Mouse (Mus musculus): ENCODE results near the gene Gpr3. TPM values are rescaled to one million over a fixed set of nuclear protein-coding genes. Genes with fewer than 3 reads are reported as not detected.
A peak's percentile ranks its signal among the peaks of the same experiment; 100 is the strongest.

Gpr3 gene
- total and polyA plus RNA-seq, 2 experiments from 2014 or later = 0.15 TPM; not detected in 1

DNA sequence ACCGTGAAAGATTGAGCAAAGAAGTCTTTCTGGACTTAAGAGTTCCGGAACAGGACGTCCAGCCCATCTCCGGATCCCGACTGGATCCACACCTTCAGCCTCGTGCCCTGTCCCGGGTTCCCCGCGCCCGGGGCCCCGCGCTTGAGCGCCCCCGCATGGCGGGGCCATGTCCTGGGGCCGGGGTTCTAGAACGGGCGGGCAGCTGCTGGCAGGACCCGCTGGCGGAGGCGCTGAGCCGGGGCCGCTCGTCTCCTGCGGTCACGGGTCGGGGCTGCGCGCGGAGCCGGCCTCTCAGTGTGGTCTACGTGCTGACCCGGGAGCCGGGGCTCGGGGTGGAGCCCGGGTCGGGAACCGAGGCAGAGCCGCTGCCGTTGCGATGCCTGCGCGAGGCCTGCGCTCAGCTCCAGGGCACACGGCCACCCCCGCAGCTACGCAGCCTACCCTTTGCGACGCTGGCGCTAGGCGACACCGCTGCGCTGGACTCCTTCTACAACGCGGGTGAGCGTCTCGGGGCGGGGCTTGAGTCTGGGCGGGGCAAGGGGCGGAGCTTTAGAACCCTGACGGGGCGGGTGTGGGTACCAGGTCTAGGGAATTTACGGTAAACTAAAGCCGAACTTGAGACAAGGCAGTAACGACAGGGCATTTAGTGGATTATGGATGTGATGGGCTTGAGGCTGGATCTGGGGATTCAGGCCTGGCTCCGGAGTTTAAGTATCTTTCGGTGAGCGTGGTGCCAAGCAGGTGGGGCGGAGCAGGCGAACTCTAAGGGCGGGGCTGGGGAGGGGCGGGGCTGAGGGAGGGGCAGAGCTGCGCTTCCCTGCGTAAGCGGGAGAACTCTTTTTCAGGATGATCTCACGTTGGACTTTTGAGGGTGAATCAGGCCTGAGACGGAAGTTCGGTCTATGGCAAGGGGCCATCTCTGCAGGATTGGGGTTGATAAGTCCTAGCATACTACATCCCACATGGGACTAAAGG is 28.9 kb upstream of the Gpr3 start:
- no peak for TF ChIP-seq CTCF (IDR thresholded peaks at IDR 0.05; ENCODE audit: low read depth)
- TF ChIP-seq EP300 (IDR thresholded peaks at IDR 0.05; ENCODE audit: low read depth) = no peak
- peak overlapping the region; percentile 91 for H3K27ac ChIP-seq (ENCODE audit: low read depth)
- peak overlapping the region; percentile 88 for H3K4me2 ChIP-seq (ENCODE audit: low read depth, low read length)
- peak; percentile 79 for DNase-seq (ENCODE audit: low spot score)
- no peaks in the 10 kb centered on the region for H3K4me1 ChIP-seq (ENCODE audit: control insufficient read depth, insufficient read depth)
- no peaks in the 10 kb centered on the region for H3K9me3 ChIP-seq (replicated peaks; ENCODE audit: control insufficient read depth, low read length)
- H3K36me3 ChIP-seq (replicated peaks; ENCODE audit: control insufficient read depth, insufficient read depth, low read length) = no peaks in the 10 kb centered on the region
- H3K9ac ChIP-seq (replicated peaks; ENCODE audit: low read depth, low read length) = peak overlapping the region; percentile 62
- peak; percentile 87 for ATAC-seq (ENCODE audit: insufficient read depth, low read depth)
- peak overlapping the region; percentile 62 for H3K4me3 ChIP-seq (ENCODE audit: low read depth, low read length)
- under 1% methylated on average over 77 of the region's 78 CpGs for WGBS
- peaks cover 9% of the 10 kb centered on the region; the same call in 1 of the 2 replicates for H3K27me3 ChIP-seq (ENCODE audit: control insufficient read depth, insufficient read depth, low read length)

DNA sequence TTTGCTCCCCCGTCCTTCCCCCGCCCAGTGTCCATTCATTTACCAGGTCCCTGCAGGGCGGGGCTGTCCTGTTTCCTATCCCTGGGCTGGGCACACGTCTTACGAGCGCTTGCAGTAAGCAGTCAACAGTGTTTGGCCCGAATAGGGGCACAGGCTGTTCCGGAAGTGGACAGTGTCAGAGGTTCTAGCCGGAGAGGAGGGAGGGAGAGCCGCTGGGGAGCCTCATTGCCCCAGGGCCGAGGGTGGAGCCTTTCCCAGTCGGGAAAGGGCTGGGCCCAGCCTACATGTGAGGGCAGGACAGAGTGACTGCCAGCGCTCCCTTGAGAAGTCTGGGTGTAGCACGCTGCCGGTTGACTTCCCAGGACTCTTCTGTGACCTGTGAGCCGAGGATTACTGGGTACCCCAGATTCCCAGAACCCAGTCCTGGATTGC is 28.2 kb upstream of the Gpr3 start, which contains the start of gene Map3k6:
Gene Map3k6, plus strand, starts transcription at position 329 of the 432 bp plus-strand sequence.
- TF ChIP-seq EP300 (IDR thresholded peaks at IDR 0.05; ENCODE audit: low read depth) (peak; percentile 97), CTCF (IDR thresholded peaks at IDR 0.05; ENCODE audit: low read depth) (no peak)
- WGBS = 11% methylated on average over 16 of the region's 16 CpGs
- Histone ChIP-seq H3K9ac (replicated peaks; ENCODE audit: low read depth, low read length) (peak within 1 kb of the TSS; percentile 62), H3K4me3 (ENCODE audit: low read depth, low read length) (peak within 1 kb of the TSS; percentile 62), H3K27me3 (ENCODE audit: control insufficient read depth, insufficient read depth, low read length) (0 out of 2 replicates have a peak, but pooled peaks cover 7% of the 10 kb centered on the region), H3K36me3 (replicated peaks; ENCODE audit: control insufficient read depth, insufficient read depth, low read length) (no peaks in the 10 kb centered on the region), H3K4me2 (ENCODE audit: low read depth, low read length) (peak within 1 kb of the TSS; percentile 88), H3K9me3 (replicated peaks; ENCODE audit: control insufficient read depth, low read length) (no peaks in the 10 kb centered on the region), H3K27ac (ENCODE audit: low read depth) (peak within 1 kb of the TSS; percentile 91), H3K4me1 (ENCODE audit: control insufficient read depth, insufficient read depth) (no peaks in the 10 kb centered on the region)
- DNase-seq (ENCODE audit: low spot score) (peak; percentile 85), ATAC-seq (ENCODE audit: insufficient read depth, low read depth) (peak; percentile 73)

DNA sequence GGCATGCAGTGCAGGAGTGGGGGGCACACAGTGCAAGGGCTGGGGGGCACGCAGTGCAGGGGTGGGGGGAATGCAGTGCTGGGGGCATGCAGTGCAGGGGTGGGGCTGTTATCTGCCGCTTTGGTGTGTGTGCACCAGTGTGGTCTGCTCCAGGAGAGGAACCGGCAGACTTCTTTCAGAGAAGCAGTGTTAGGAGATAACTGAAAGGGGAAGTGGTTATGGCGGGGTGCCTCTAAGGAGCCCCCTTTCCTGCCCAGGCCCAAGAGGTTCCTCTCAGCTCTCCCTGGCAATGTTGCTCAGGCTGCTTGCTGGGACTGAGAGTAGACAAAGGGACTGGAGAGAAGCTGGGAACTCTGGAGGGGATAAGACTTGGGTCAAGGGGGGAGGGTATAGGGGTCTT is 25.6 kb upstream of the Gpr3 start:
- Histone ChIP-seq H3K27ac (ENCODE audit: low read depth) (no peak overlapping the region), H3K9me3 (replicated peaks; ENCODE audit: control insufficient read depth, low read length) (no peaks in the 10 kb centered on the region), H3K36me3 (replicated peaks; ENCODE audit: control insufficient read depth, insufficient read depth, low read length) (no peaks in the 10 kb centered on the region), H3K27me3 (ENCODE audit: control insufficient read depth, insufficient read depth, low read length) (0 out of 2 replicates have a peak, but pooled peaks cover 7% of the 10 kb centered on the region), H3K9ac (replicated peaks; ENCODE audit: low read depth, low read length) (no peak overlapping the region), H3K4me2 (ENCODE audit: low read depth, low read length) (no peak overlapping the region), H3K4me1 (ENCODE audit: control insufficient read depth, insufficient read depth) (no peaks in the 10 kb centered on the region), H3K4me3 (ENCODE audit: low read depth, low read length) (no peak overlapping the region)
- DNase-seq (ENCODE audit: low spot score) = no peak
- no peak for TF ChIP-seq CTCF (IDR thresholded peaks at IDR 0.05; ENCODE audit: low read depth)
- TF ChIP-seq EP300 (IDR thresholded peaks at IDR 0.05; ENCODE audit: low read depth) = no peak
- ATAC-seq (ENCODE audit: insufficient read depth, low read depth) = no peak
- 44% methylated on average over 4 of the region's 4 CpGs for WGBS

DNA sequence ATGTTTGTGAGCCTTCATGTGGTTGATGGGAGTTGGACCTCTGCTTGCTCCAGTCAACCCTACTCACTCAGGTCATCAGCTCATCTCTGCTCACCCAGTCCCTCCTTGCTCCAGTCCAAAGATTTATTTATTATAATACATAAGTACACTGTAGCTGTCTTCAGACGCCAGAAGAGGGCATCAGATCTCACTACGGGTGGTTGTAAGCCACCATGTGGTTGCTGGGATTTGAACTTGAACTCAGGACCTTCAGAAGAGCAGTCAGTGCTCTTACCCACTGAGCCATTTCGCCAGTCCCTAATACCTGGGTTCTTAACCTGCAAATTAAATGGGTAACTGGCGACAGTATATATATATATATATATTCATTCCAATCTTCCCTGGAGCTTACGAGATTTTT is 23.1 kb upstream of the Gpr3 start:
- Histone ChIP-seq H3K9me3 (replicated peaks; ENCODE audit: control insufficient read depth, low read length) (no peaks in the 10 kb centered on the region), H3K27ac (ENCODE audit: low read depth) (no peak overlapping the region), H3K4me3 (ENCODE audit: low read depth, low read length) (no peak overlapping the region), H3K4me2 (ENCODE audit: low read depth, low read length) (no peak overlapping the region), H3K27me3 (ENCODE audit: control insufficient read depth, insufficient read depth, low read length) (no peaks in the 10 kb centered on the region), H3K9ac (replicated peaks; ENCODE audit: low read depth, low read length) (no peak overlapping the region), H3K36me3 (replicated peaks; ENCODE audit: control insufficient read depth, insufficient read depth, low read length) (no peaks in the 10 kb centered on the region), H3K4me1 (ENCODE audit: control insufficient read depth, insufficient read depth) (no peaks in the 10 kb centered on the region)
- WGBS = 78% methylated on average over 5 of the region's 5 CpGs
- ATAC-seq (ENCODE audit: insufficient read depth, low read depth) = no peak
- DNase-seq (ENCODE audit: low spot score) = no peak
- no peak for TF ChIP-seq CTCF (IDR thresholded peaks at IDR 0.05; ENCODE audit: low read depth)
- no peak for TF ChIP-seq EP300 (IDR thresholded peaks at IDR 0.05; ENCODE audit: low read depth)

DNA sequence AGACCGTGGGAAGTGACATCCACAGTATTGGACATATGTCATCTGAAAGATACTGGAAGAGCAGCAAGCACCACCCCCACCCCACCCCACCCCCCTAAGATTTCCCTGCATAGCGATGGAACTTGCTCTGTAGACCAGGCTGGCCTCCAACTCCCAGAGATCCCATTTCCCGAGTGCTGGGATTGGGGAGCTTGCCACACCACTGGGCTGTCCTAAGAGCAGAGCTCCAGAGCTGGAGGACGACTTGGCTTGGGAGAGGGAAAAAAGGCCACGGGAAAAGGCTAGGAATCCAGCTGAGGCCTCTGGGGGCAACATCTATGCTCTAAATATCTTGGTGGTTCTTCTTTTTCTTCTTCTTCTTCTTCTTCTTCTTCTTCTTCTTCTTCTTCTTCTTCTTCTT is 22.4 kb upstream of the Gpr3 start:
- Histone ChIP-seq H3K9ac (replicated peaks; ENCODE audit: low read depth, low read length) (no peak overlapping the region), H3K4me3 (ENCODE audit: low read depth, low read length) (no peak overlapping the region), H3K4me2 (ENCODE audit: low read depth, low read length) (no peak overlapping the region), H3K36me3 (replicated peaks; ENCODE audit: control insufficient read depth, insufficient read depth, low read length) (no peaks in the 10 kb centered on the region), H3K27ac (ENCODE audit: low read depth) (no peak overlapping the region), H3K9me3 (replicated peaks; ENCODE audit: control insufficient read depth, low read length) (no peaks in the 10 kb centered on the region), H3K27me3 (ENCODE audit: control insufficient read depth, insufficient read depth, low read length) (no peaks in the 10 kb centered on the region), H3K4me1 (ENCODE audit: control insufficient read depth, insufficient read depth) (no peaks in the 10 kb centered on the region)
- TF ChIP-seq EP300 (IDR thresholded peaks at IDR 0.05; ENCODE audit: low read depth) (no peak), CTCF (IDR thresholded peaks at IDR 0.05; ENCODE audit: low read depth) (no peak)
- DNase-seq (ENCODE audit: low spot score) (no peak), ATAC-seq (ENCODE audit: insufficient read depth, low read depth) (no peak)
- whole genome bisulfite sequencing = 51% methylated on average over 5 of the region's 5 CpGs
